Mouse (Mus musculus): ENCODE data around the gene Gng12.

- TF ChIP-seq ZC3H11A (IDR thresholded peaks at IDR 0.05; ENCODE audit: borderline replicate concordance, low read depth, low read length) (no peak), HCFC1 (IDR thresholded peaks at IDR 0.05; ENCODE audit: borderline replicate concordance, insufficient read depth, low read length) (no peak), CHD2 (IDR thresholded peaks at IDR 0.05; ENCODE audit: low read depth, low read length) (no peak)
Observed at GRCm38 (mm10) chr6:66890349-66891158, 5.6 kb upstream of the Gng12 start.

Measured in ES-E14 (cell line).